Mouse (Mus musculus): ENCODE measurements at regions not wholly inside any gene's neighbourhood (a gene's known extent, or its start where the extent isn't known, plus 50 kb on each side); places are given as distances from the start of the nearest gene placed in this dataset.
"Not testable (repeated sequence)": the region's sequence is repeated elsewhere in the genome, so short reads cannot be mapped to it uniquely, and the experiment has no call there.

DNA sequence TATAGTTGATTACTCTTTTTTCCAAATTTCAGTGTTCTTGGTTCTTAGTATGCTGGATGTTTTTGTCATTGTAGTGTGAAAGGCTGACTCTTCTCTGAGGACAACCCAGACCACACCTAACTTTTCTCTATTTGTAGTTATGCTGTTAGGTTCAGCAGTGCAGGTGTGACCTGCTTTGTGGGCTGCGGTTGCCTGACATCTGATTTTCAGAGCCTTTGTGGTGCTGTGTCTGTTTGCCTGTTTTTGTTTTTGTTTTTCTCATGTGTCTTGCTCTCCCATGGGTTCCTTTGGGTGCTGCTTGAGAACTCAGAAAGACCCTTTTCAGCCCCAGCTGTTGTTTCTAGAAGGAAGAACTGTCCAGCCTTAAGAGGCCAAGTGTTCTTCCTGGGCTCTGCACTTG, 52.0 kb upstream of the Trpm1 start:
- DNase-seq, result no peak

DNA sequence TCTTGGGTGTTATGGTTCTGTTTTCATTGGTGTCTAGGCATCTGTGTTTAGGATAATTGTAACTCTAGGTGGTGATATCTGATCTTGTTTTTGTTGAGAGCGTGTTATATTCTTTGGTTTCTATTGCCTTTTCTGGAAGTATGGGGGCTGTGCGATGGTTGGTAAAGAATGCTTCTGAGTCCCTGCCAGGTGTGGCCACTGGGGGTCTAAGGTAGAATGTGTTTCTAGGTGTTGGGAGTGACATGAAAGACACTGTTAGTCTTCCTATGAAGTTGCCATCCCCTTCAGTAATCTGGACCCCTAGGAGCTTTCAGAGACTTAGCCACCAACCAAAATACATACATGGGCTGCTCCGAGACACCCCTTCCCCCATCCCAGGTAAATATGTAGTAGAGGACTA, 54.0 kb upstream of the Trpm1 start:
- no peak for DNase-seq

DNA sequence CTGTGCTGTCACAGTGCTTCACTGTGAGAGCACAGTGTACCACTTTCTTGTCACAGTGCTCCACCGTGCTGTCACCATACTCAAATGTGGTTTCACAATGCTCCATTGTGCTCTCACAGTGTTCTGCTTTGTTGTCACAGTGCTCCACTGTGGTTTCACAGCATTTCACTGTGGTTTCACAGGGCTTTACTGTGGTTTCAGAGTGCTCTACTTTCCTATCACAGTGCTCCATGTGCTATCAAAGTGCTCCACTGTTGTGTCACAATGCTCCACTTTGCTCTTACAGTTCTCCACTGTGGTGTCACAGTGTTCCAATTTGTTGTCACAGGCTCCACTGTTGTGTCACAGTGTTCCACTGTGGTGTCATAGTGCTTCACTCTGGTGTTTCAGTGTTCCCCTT, 63.6 kb upstream of the Trpm1 start:
- DNase-seq, result no peak

DNA sequence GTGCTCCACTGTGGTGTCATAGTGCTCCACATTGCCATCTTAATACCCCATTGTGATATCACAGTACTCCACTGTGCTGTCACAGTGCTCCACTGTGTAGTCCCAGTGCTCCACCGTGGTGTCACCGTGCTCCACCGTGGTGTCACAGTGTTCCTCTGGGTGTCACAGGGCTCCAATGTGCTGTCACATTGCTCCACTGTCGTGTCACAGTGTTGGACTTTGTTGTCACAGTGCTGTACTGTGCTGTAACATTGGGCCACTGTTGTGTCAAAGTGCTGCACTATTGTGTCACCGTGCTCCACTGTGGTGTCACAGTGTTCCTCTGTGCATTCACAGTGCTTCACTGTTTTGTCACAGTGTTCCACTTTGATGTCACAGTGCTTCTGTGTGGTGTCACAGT, 64.6 kb upstream of the Trpm1 start:
- no peak for DNase-seq

DNA sequence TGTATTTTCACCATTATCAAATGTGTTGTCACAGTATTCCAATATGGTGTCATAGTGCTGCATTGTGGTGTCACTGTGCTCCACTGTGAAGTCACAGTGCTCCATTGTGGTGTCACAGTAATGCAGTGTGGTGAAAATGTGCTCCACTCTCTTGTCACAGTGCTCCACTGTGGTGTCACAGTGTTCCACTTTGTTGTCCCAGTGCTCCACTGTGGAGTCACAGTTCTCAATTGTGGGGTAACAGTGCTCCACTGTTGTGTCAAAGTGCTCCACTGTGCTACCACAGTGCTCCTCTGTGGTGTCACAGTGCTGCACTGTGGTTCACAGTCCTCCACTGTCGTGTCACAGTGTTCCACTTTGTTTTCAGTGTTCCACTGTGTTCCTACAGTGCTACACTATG, 69.7 kb upstream of the Trpm1 start:
- not testable (repeated sequence) for DNase-seq

DNA sequence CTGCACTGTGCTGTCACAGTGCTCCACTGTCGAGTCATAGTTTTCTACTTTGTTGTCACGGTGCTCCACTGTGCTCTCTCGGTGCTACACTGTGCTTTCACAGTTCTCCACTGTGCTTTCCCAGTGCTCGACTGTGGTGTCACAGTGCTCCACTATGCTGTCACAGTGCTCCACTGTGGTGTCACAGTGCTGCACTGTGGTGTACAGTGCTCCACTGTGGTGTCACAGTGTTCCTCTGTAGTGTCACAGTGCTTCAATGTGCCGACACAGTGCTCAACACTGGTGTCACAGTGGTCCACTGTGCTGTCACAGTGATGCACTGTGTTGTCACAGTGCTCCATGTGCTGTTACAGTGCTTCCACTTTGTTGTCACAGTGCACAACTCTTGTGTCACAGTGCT, 71.0 kb upstream of the Trpm1 start:
- no peak for DNase-seq

DNA sequence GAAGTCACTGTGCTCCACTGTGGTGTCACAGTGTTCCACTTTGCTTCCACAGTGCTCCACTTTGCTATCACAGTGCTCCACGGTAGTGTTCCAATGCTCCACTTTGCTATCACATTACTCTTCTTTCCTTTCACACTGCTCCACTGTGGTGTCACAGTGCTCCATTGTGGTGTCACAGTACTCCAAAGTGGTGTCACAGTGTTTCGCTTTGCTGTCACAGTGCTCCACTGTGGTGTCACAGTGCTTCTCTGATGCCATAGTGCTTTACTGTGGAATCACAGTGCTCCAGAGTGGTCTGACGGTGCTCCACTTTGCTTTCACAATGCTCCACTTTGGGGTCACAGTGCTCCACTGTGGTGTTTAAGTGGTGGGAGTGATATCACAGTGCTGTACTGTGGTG, 71.4 kb upstream of the Trpm1 start:
- DNase-seq, result no peak

DNA sequence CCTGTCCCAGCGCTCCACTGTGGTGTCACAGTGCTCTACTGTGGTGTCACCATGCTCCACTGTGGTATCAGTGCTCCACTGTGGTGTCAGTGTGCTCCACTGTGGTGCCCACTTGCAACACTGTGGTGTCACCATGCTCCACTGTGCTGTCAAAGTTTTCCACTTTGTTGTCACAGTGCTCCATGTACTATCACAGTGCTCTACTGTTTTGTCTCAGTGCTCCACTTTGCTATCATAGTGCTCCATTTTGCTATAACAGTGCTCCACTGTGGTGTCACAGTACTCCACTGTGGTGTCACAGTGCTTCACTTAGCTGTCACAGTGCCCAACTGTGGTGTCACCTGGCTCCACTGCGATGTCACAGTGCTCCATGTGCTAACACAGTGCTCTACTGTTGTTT, 72.0 kb upstream of the Trpm1 start:
- no peak for DNase-seq

DNA sequence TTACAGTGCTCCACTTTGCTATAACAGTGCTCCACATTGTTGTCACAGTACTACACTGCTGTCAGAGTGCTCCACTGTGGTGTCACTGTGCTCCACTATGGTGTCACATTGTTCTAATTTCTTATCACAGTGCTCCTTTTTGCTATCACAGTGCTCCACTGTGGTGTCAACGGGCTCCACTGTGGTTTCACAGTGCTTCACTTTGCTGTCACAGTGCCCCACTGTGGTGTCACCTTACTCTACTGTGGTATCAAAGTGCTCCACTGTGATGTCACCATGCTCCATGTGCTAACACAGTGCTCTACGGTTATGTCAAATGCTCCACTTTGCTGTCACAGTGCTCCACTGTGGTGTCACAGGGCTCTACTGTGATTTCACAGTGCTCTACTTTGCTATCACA, 72.6 kb upstream of the Trpm1 start:
- no peak for DNase-seq

DNA sequence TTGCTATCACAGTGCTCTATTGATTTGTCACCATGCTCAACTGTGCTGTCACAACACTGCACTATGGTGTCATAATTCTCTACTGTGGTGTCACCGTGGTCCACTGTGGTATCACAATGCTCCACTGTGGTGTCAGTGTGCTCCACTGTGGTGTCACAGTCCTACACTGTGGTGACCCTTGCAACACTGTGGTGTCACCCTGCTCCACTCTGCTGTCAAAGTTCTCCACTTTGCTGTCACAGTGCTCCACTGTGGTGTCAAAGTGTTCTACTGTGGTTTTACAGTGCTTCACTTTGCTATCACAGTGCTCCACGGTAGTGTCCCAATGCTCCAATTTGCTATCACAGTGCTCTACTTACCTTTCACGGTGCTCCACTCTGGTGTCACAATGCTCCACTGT, 74.3 kb upstream of the Trpm1 start:
- no peak for DNase-seq

DNA sequence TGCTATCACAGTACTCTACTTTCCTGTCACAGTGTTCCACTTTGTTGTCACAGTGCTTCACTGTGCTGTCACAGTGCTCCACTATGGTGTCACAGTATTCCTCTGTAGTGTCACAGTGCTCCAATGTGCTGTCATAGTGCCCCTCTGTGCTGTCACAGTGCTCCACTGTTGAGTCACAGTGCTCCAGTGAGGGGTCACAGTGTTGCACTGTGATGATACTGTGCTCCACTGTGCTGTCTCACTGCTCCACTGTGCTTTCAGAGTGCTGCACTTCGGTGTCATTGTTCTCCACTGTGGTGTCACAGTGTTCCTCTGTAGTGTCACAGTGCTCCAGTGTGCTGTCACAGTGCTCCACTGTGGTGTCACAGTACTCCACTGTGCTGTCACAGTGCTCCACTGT, 75.0 kb upstream of the Trpm1 start:
- DNase-seq, result no peak

DNA sequence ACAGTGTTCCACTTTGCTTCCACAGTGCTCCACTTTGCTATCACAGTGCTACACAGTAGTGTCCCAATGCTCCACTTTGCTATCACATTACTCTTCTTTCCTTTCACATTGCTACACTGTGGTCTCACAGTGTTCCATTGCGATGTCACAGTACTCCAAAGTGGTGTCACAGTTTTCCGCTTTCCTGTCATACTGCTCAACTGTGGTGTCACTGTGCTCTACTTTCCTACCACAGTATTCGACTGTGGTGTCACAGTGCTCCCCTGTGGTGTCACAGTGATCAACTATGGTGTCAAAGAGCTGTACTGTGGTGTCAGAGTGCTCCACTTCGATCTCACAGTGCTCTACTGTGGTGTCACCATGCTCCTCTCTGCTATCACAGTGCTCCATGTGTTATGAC, 76.1 kb upstream of the Trpm1 start:
- peak; percentile 14 to 49 for DNase-seq

DNA sequence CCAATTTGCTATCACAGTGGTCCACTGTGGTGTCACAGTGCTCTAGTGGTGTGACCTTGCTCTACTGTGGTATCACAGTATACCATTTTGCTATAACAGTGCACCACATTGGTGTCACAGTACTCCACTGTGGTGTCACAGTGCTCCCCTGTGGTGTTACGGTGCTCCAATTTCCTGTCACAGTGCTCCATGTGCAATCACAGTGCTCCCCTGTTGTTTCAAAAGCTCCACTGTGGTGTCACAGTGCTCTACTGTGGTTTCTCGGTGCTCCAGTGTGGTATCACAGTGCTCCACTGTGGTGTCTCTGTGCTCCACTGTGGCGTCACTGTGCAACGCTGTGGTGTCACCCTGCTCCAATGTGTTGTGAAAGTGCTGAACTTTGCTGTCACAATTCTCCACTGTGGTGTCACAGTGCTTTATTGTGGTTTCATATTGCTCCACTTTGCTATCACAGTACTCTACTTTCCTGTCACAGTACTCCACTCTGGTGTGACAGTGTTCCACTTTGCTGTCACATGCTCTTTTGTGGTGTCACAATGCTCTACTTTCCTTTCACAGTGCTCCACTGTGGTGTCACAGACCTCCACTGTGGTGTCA, 76.8 kb upstream of the Trpm1 start:
- peak in 1 of 2 experiments; percentile 2 for DNase-seq

DNA sequence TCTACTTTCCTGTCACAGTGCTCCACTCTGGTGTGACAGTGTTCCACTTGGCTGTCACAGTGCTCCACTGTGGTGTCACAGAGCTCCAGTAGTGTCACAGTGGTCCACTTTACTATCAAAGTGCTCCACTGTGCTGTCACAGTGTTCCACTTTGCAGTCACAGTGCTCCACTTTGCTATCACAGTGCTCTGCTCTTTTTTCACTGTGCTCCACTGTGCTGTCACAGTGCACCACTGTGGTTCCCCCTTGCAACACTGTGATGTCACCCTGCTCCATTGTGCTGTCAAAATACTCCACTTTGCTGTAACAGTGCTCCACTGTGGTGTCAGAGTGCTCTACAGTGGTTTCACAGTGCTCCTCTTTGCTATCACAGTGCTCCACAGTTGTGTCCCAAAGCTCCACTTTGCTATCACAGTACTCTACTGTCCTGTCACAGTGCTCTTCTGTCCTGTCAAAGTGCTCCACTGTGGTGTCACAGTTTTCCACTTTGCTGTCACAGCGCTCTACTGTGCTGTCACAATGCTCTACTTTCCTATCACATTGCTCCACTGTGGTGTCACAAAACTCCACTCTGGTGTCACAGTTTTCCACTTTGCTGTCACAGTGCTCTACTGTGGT, 77.8 kb upstream of the Trpm1 start:
- DNase-seq, result peak in 1 of 2 experiments; percentile 0

DNA sequence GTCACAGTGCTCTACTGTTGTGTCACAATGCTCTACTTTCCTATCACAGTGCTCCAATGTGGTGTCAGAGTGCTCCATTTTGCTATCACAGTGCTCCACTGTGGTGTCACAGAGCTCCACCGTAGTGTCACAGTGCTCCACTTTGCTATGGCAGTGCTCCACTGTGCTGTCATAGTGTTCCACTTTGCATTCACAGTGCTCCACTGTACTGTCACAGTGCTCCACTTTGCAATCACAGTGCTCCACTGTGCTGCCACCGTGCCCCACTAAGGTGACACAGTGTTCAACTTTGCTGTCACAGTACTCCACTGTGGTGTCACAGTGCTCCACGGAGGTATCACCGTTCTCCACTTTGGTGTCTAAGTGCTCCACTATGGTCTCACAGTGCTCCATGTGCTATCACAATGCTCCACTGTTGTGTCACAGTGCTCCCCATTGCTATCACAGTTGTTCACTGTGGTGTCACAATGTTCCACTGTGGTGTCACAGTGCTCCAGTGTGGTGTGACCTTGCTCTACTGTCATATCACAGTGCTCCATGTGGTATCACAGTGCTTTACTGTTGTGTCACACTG, 78.9 kb upstream of the Trpm1 start:
- DNase-seq, result peak; percentile 0 to 1

DNA sequence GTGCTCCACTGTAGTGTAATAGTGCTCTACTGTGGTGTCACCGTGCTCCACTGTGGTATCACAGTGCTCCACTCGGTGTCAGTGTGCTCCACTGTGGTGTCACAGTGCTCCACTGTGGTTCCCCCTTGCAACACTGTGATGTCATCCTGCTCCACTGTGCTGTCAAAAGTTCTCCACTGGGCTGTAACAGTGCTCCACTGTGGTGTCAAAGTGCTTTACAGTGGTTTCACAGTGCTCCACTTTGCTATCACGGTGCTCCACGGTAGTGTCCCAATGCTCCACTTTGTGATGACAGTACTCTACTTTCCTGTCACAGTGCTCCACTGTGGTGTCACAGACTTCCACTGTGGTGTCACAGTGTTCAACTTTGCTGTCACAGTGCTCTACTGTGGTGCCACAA, 79.4 kb upstream of the Trpm1 start:
- DNase-seq, result peak; percentile 0 to 2

DNA sequence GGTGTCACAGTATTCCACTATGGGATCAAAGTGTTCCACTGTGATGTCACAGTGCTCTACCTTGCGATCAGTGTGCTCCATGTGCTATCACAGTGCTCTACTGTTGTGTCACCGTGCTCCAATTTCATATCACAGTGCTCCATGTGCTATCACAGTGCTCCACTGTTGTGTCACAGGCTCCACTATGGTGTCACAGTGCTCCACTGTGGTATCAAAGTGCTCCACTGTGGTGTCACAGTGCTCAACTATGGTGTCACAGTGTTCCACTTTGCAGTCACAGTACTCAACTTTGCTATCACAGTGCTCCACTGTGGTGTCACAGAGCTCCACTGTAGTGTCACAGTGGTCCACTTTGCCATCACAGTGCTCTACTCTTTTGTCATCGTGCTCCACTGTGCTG, 79.9 kb upstream of the Trpm1 start:
- DNase-seq, result peak in 1 of 2 experiments; percentile 1

DNA sequence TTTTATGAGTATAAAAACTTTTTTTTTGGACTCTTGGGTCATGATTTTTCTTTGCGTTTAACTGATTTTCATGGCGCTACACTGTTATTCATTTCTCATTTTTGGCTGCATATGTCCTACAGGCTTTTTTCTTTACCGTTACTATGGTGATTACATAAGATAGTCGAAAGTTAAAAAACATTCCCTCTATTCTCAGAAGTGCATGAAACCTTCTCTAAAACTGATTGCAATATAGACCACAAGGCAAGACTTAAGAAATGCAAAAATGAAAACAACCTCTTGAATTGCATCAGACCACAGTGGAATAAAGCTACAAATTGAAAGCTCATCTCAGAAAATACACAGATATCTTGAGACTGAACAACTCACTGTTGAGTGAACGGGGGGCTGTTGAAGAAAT, 82.7 kb upstream of the Trpm1 start:
- DNase-seq, result no peak

DNA sequence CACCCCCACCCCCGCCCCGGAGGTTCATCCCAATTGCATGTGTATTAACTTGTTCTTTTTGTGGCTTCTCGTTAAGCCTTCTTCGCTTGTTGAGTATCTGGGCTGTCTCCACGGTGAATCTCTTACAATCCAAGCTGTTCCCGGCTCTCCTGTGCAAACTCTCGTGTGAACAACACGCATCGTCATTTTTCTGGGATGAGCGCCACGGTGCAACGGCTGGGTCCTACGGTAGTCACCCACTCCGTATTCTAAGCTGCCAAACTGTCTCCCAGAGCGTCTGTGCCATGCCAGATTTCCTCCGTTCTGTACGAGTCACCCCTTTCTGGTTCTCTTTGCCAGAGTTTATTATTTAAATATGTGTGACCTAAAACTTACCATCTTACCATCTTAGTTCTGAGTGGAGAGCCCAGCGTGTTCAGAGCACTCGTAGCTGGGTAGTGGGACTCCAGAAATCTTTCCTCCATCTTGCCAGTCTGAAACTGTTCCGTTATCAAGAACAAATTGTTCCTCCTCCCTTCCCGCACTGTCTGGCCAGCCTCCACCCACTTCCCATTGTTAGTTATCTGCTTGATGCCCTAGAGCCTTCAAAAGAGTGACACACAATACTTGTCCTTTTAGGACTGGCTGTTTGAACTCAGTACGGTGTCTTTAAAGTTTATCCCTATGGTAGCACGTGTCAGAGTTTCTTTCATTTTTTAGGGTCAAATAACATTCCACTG, 87.9 kb upstream of the Trpm1 start:
- DNase-seq, result no peak

DNA sequence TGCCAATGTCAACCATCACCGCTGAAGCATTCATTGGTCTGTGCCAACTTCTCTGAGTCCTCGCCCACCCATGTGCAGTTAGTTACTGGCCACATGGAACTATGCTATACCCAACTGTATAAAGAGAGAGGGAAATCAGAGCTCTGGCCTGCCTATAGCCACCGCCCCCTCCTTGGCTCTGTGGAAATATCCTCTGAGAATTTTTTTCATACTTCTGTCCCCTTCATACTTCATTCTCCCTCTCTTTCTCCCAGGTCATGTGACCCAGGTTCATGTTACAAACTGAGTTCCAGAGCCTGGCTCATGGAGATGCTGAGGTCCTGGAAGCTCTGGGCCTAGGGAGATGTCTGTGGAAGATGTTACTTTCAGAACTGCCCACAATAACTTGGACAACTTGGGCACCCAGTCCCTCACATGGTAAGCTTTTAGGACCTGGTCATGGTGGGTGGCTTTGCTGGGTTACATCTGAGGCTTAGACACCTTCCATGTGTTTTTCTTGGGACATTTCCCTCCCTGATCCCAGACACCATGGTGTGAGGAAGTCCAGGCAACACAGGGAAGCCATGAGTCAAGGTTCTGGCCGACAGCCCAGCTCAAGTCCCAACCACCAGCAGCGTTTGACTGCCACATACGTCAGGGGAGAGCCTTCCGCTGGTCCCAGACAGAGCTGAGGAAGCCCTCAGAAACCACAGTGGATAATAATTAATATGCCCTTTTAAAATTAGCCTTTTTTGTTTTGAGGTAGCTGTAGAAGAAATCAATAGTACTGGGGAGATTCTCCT, 89.0 kb upstream of the Trpm1 start:
- DNase-seq, result no peak

DNA sequence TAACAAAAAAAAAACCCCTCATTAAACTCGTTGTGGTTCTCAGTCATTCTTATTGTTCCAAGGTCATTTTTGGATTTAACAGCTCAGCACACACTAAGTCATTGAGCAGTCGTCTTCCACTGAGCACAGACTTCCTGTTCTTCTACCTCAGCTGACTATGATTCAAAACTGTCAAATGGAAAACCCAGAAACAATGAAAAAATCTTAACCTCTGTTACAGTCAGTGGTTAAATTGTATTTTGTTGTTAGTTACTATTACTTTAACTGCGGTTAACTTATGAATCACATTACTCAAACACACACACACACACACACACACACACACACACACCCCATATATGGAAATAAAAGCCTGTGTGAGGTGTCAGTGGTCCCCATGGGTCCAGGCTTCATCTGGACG, 92.5 kb upstream of the Trpm1 start:
- DNase-seq, result no peak

DNA sequence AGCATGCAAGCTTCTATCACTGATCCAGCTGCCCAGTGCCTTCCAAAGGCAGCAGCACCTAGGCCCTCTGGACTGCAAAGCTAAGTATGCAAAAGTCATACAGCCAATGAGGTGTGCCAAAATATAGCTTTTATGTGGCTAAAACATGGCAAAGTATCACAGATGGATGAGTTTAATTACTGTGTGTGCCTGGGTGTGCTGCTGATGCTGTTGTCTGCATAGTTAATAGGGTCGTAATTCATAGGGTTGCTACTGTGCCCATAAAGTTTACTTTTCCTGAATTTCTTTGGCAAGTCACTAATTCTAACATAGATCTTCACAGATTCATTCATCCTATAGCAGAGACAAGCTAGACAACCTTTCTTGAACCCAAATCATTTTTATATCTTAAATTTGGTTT, 93.1 kb upstream of the Trpm1 start:
- DNase-seq, result no peak

DNA sequence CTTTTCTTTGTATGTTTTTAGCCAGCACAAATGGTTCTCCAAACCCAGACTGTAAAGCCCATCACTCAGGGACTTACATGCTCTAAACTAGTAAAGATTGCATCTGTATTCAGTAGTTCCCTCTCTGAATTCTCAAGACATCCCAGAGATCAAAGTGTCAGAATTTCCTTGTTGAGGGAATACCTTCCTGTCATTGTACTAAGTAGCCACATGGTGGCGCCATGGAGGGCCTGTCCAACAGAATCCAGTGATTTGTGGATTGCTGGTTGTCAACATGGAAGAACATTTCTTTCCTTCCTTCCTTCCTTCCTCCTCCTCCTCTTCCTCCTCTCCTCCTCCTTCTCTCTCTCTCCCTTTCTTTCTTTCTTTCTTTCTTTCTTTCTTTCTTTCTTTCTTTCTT, 93.6 kb upstream of the Trpm1 start:
- DNase-seq, result no peak

Measured in spleen, adult 18-20 months (tissue).